Mouse (Mus musculus): ENCODE data around the gene Isl1.

The Isl1 gene

GRCm38 (mm10) chr13:116294151-116294461, 15.4 kb downstream of the Isl1 start:
- DNase-seq = no peak

- no peak for DNase-seq
Measured at GRCm38 (mm10) chr13:116293301-116294150, 16.0 kb downstream of the Isl1 start.

DNA sequence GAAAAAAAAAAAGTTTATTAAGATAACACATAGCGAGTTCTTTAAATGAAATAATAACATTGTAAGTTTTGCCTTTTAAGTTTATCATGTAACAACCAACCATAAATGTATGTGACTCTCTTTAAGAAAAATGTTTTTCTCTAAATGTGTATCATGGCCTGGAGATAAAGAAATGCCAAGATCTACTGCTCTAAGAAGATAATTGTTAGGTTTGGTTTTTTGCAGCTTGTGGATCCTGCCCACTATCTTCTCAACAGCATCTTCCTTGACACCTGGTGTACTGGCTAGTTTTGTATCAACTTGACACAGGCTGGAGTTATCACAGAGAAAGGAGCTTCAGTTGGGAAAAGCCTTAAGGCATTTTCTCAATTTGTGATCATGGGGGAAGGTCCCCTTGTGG, 19.8 kb downstream of the Isl1 start:
- DNase-seq = no peak

GRCm38 (mm10) chr13:116279207-116279772, 30.2 kb downstream of the Isl1 start:
- DNase-seq = no peak
